Mouse (Mus musculus): Measurements from ENCODE around the gene Gm4064.
"Not testable (repeated sequence)": the region's sequence is repeated elsewhere in the genome, so short reads cannot be mapped to it uniquely, and the experiment has no call there.

Gene Gm4064

DNA sequence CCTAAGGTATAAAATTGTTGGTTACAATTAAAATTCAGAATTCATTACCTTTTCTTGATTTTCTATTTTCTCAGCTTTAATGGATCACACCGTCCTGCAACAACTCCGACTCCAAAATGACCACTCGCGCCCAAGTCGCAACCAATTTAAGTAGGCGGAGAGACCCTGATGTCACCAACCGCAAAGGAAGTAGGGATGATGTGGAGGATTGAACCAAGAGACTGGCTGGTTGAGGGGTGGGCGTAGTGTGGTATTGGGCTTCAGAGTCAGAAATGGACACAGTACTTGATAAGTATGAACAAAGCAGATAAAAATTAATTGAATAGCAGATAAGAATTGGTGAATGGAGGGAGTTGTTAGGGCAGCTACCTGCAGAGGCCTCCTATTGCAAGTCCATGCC lies at the start of gene Gm4064:
Gm4064 (minus strand) TSS at position 101 of the 400 bp plus-strand sequence.
- DNase-seq (ENCODE audit: low read depth, low spot score): not testable (repeated sequence)

DNA sequence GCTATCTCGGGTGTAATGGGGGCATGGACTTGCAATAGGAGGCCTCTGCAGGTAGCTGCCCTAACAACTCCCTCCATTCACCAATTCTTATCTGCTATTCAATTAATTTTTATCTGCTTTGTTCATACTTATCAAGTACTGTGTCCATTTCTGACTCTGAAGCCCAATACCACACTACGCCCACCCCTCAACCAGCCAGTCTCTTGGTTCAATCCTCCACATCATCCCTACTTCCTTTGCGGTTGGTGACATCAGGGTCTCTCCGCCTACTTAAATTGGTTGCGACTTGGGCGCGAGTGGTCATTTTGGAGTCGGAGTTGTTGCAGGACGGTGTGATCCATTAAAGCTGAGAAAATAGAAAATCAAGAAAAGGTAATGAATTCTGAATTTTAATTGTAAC lies 34.4 kb upstream of the Gm4064 start, which contains the start of the genes Rbmy and Gm10256:
Rbmy (plus strand) TSS at position 301 of the 400 bp plus-strand sequence.
Gm10256 (plus strand) TSS at position 320 of the 400 bp plus-strand sequence.
- not testable (repeated sequence) for DNase-seq (ENCODE audit: low read depth, low spot score)
